Mouse (Mus musculus) midbrain, postnatal 0 days (tissue): Measurements from ENCODE around the gene Cmpk1. TPM values are rescaled to one million over a fixed set of nuclear protein-coding genes. Genes with fewer than 3 reads are reported as not detected.

ENCODE experiments used
- ATAC-seq: fragments of 200-750 bp; cut with Nextera tagmentation; 2 replicates; pipeline ENCODE4 v1.8.0; 2017; ENCODE audit warnings: moderate number of reproducible peaks, mild to moderate bottlenecking, moderate TSS enrichment, moderate library complexity; ENCODE audit not compliant: low FRiP score
- DNase-seq: peaks from one replicate; pipeline ENCODE4 v3.0.0-alpha.2; 2015; ENCODE audit warnings: low spot score
- H3K27ac ChIP-seq: fragments of 300-500 bp; sonication (generic); 2 replicates; pipeline ENCODE4 v1.5.1; 2014; ENCODE audit warnings: low read depth, mild to moderate bottlenecking, low read length, mixed read lengths
- H3K27me3 ChIP-seq: fragments of 300-500 bp; sonication (generic); 2 replicates; pipeline ENCODE4 v1.6.1; 2014; ENCODE audit warnings: low read length, control low read depth, mixed read lengths; ENCODE audit not compliant: insufficient read depth
- H3K36me3 ChIP-seq: fragments of 300-500 bp; sonication (generic); 2 replicates; pipeline ENCODE4 v1.6.1; 2014; ENCODE audit warnings: low read length, control low read depth, mixed read lengths; ENCODE audit not compliant: insufficient read depth
- H3K4me1 ChIP-seq: fragments of 300-500 bp; sonication (generic); 2 replicates; pipeline ENCODE4 v1.6.1; 2014; ENCODE audit warnings: mild to moderate bottlenecking, control low read depth, antibody characterized with exemption, low read length, mixed read lengths; ENCODE audit not compliant: insufficient read depth
- H3K4me2 ChIP-seq: fragments of 300-500 bp; sonication (generic); 2 replicates; pipeline ENCODE4 v1.6.1; 2014; ENCODE audit warnings: low read depth, mild to moderate bottlenecking, low read length, mixed read lengths; ENCODE audit not compliant: poor library complexity, severe bottlenecking
- H3K4me3 ChIP-seq: fragments of 300-500 bp; sonication (generic); 2 replicates; pipeline ENCODE4 v1.5.1; 2014; ENCODE audit warnings: low read depth, mild to moderate bottlenecking, low read length, moderate library complexity
- H3K9ac ChIP-seq: fragments of 300-500 bp; sonication (generic); replicated peaks from 2 replicates; pipeline ENCODE4 v1.6.1; 2014; ENCODE audit warnings: mild to moderate bottlenecking, low read length, moderate library complexity, mixed read lengths; ENCODE audit not compliant: poor library complexity, severe bottlenecking
- H3K9me3 ChIP-seq: fragments of 300-500 bp; sonication (generic); 2 replicates; pipeline ENCODE4 v1.6.1; 2016; ENCODE audit warnings: low read length, control low read depth
- CTCF ChIP-seq: IDR thresholded peaks from 2 replicates; pipeline ENCODE4 v1.5.1; 2016; ENCODE audit warnings: antibody characterized with exemption, mild to moderate bottlenecking
- WGBS: fragments of 180-500 bp; shearing (Covaris S2); extraction: QIAGEN DNeasy Blood & Tissue Kit; methylation state at CpG from one replicate; pipeline ENCODE4 v1.1.7; 2014; 5-methylcytosine and 5-hydroxymethylcytosine counted together
- polyA plus RNA-seq: library from polyadenylated mRNA; unstranded; fragments of >200 nt; fragmentation: Nextera tagmentation; extraction: Ambion mirVana; gene quantifications from 2 replicates; pipeline ENCODE4 v1.2.1, GENCODE M21; 2015
- total RNA-seq: library from RNA; depleted of rRNA; stranded (reverse); fragments of >200 nt; gene quantifications from 2 replicates; pipeline ENCODE4 v1.2.3, GENCODE M21; 2014

The Cmpk1 gene
- total and polyA plus RNA-seq, 2 experiments from 2014 or later: 83.6 to 234 TPM

- H3K9me3 ChIP-seq: no peaks in the 10 kb centered on the region
- H3K4me2 ChIP-seq: no peak overlapping the region
- no peak for TF ChIP-seq CTCF
- H3K4me1 ChIP-seq: no peaks in the 10 kb centered on the region
- no peaks in the 10 kb centered on the region for H3K27me3 ChIP-seq
- no peak overlapping the region for H3K9ac ChIP-seq
- no peak overlapping the region for H3K4me3 ChIP-seq
- 0 out of 2 replicates have a peak, but pooled peaks cover 3% of the 10 kb centered on the region for H3K36me3 ChIP-seq
- ATAC-seq (no peak), DNase-seq (peak; percentile 9)
- no peak overlapping the region for H3K27ac ChIP-seq
Observed at GRCm38 (mm10) chr4:114957403-114957802, 29.6 kb downstream of the Cmpk1 start.

GRCm38 (mm10) chr4:114953172-114953571 is 33.9 kb downstream of the Cmpk1 start:
- 88% methylated on average over 3 of the region's 3 CpGs for WGBS

GRCm38 (mm10) chr4:114947852-114948481 is 39.1 kb downstream of the Cmpk1 start:
- ATAC-seq (no peak), DNase-seq (no peak)
- peaks cover 7% of the 10 kb centered on the region; the same call in 1 of the 2 replicates for H3K27me3 ChIP-seq

More at GRCm38 (mm10) chr4:114953172-114953571, 33.9 kb downstream of the Cmpk1 start:
- Histone ChIP-seq H3K36me3 (0 out of 2 replicates have a peak, but pooled peaks cover 2% of the 10 kb centered on the region), H3K9me3 (no peaks in the 10 kb centered on the region), H3K9ac (no peak overlapping the region), H3K4me2 (no peak overlapping the region), H3K4me1 (no peaks in the 10 kb centered on the region), H3K27me3 (no peaks in the 10 kb centered on the region), H3K27ac (no peak overlapping the region), H3K4me3 (no peak overlapping the region)
- ATAC-seq (no peak), DNase-seq (no peak)
- TF ChIP-seq CTCF: no peak

GRCm38 (mm10) chr4:114947395-114947794 is 39.6 kb downstream of the Cmpk1 start:
- ATAC-seq (peak; percentile 86), DNase-seq (peak; percentile 79)
- 31% methylated on average over 6 of the region's 6 CpGs for WGBS
- Histone ChIP-seq H3K27me3 (peaks cover 7% of the 10 kb centered on the region; the same call in 1 of the 2 replicates), H3K9ac (no peak overlapping the region), H3K27ac (no peak overlapping the region), H3K4me3 (no peak overlapping the region), H3K9me3 (no peaks in the 10 kb centered on the region), H3K36me3 (no peaks in the 10 kb centered on the region), H3K4me2 (no peak overlapping the region), H3K4me1 (no peaks in the 10 kb centered on the region)
- TF ChIP-seq CTCF: peak; percentile 96

More at GRCm38 (mm10) chr4:114947852-114948481, 39.1 kb downstream of the Cmpk1 start:
- Histone ChIP-seq H3K4me2 (no peak overlapping the region), H3K27ac (no peak overlapping the region), H3K9ac (no peak overlapping the region), H3K9me3 (no peaks in the 10 kb centered on the region), H3K4me3 (no peak overlapping the region), H3K36me3 (no peaks in the 10 kb centered on the region), H3K4me1 (no peaks in the 10 kb centered on the region)
- TF ChIP-seq CTCF: no peak
- WGBS: 66% methylated on average over 7 of the region's 7 CpGs

- 85% methylated on average over 4 of the region's 4 CpGs for WGBS
- TF ChIP-seq CTCF: no peak
- no peaks in the 10 kb centered on the region for H3K4me1 ChIP-seq
- H3K9ac ChIP-seq: no peak overlapping the region
- DNase-seq (no peak), ATAC-seq (no peak)
- H3K27ac ChIP-seq: no peak overlapping the region
- H3K4me2 ChIP-seq: no peak overlapping the region
- H3K9me3 ChIP-seq: no peaks in the 10 kb centered on the region
- H3K4me3 ChIP-seq: no peak overlapping the region
- H3K27me3 ChIP-seq: peaks cover 7% of the 10 kb centered on the region; the same call in 1 of the 2 replicates
- H3K36me3 ChIP-seq: no peaks in the 10 kb centered on the region
Observed at GRCm38 (mm10) chr4:114946416-114946815, 40.6 kb downstream of the Cmpk1 start.

GRCm38 (mm10) chr4:114945021-114945420 is 42.0 kb downstream of the Cmpk1 start:
- H3K4me1 ChIP-seq: no peaks in the 10 kb centered on the region
- H3K9me3 ChIP-seq: no peaks in the 10 kb centered on the region
- H3K36me3 ChIP-seq: no peaks in the 10 kb centered on the region
- no peak overlapping the region for H3K4me3 ChIP-seq
- TF ChIP-seq CTCF: no peak
- H3K9ac ChIP-seq: no peak overlapping the region
- 36% methylated on average over 5 of the region's 5 CpGs for WGBS
- ATAC-seq (no peak), DNase-seq (peak; percentile 42)
- no peak overlapping the region for H3K27ac ChIP-seq
- H3K4me2 ChIP-seq: no peak overlapping the region
- H3K27me3 ChIP-seq: peaks cover 7% of the 10 kb centered on the region; the same call in 1 of the 2 replicates
